Mouse (Mus musculus) heart, postnatal 14 days (tissue): ENCODE results near the gene Dmrt3. TPM values are rescaled to one million over a fixed set of nuclear protein-coding genes. Genes with fewer than 3 reads are reported as not detected.

ENCODE experiments used
- DNase-seq, 2 experiments: peaks; one replicate each; pipeline ENCODE4 v3.0.0; 2021 to 2022
- intact Hi-C: fragments of 180-260 bp; cut with DNase I; formaldehyde crosslinking; loops from one replicate; pipeline ENCODE4 v1.15.1; 2025
- long read RNA-seq, 2 experiments: library from polyadenylated mRNA; stranded (forward); transcript quantifications; one replicate each; pipeline ENCODE4 v2.0.0; 2021
- total RNA-seq, 2 experiments: library from RNA; stranded (reverse); gene quantifications; 2 replicates each; pipeline ENCODE4 v1.2.3; 2021

Dmrt3 gene
- total RNA-seq = not detected
- long read RNA-seq, experiment 1 = 0 reads
- long read RNA-seq, experiment 2 = 0 reads

DNA sequence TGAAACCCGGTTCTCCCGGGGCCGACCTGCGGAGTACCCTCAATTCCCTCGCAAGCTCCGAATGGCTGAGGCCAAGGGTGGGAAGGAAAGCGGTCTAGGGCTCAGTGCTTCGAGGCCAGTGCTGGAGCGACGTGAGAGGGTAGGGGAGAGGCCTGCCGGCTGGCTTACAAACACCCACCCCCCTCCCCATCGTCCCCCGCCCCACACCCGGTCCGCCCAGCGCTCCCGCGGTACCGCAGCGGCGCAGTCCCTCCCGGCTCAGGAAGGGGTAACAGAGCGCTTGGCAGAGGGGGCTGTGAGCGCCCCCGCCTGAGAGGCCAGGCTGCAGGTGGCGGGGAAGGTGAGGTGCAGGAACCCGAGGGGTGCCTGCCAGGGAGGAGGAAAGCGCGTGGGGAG is at the start of gene Dmrt3:
Gene Dmrt3, plus strand, starts transcription at position 287 of the 396 bp plus-strand sequence.
- no peak for DNase-seq
- intact Hi-C loops = no loop called here

GRCm38 (mm10) chr19:25564430-25564829 is 45.7 kb upstream of the Dmrt3 start:
- intact Hi-C loops = no loop called here
- no peak for DNase-seq

DNA sequence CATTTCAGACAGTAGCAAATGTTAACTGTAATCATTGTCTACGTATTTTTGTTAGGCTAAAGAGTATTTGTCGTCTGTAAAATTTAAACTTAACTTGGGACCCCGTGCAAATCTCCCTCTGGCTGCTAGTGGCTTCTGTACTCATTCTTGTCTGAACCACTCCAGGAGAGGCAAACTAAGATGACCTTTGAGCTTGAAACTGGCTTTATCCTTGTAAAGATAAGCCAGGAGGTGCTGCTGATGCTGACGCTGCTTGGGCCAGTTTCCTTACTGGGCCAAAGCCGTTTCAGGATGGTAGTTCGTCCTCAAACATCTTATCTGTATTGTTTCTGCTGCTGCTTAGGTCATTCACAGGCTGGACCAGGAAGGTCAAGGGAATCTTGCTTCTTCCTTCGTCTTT is 40.3 kb upstream of the Dmrt3 start:
- DNase-seq = no peak
- intact Hi-C loops = no loop called here

GRCm38 (mm10) chr19:25574431-25574830 is 35.7 kb upstream of the Dmrt3 start:
- DNase-seq = no peak
- intact Hi-C loops = no loop called here

GRCm38 (mm10) chr19:25574981-25575814 is 34.9 kb upstream of the Dmrt3 start:
- intact Hi-C loops = no loop called here
- DNase-seq = no peak

- intact Hi-C loops = no loop called here
- no peak for DNase-seq
Measured at GRCm38 (mm10) chr19:25578358-25578757, 31.7 kb upstream of the Dmrt3 start.

DNA sequence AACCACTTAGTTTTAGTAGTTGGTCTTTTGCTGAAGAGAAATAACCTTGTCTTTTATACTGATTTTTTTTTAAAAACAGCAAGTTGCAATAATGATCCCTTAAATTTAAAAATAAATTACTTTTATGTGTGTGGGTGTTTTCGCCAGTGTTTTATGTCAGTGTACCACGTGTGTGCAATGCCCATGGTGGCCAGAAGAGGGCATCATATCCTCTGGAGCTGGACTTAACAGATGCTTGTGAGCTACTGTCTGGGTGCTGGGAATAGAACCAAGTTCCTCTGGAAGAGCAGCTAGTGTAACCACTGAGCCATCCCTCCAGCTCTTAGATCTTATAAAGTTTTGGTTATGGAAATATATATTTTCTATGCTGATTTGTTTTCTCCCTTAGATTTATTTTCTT is 30.7 kb upstream of the Dmrt3 start:
- intact Hi-C loops = no loop called here
- DNase-seq = no peak

DNA sequence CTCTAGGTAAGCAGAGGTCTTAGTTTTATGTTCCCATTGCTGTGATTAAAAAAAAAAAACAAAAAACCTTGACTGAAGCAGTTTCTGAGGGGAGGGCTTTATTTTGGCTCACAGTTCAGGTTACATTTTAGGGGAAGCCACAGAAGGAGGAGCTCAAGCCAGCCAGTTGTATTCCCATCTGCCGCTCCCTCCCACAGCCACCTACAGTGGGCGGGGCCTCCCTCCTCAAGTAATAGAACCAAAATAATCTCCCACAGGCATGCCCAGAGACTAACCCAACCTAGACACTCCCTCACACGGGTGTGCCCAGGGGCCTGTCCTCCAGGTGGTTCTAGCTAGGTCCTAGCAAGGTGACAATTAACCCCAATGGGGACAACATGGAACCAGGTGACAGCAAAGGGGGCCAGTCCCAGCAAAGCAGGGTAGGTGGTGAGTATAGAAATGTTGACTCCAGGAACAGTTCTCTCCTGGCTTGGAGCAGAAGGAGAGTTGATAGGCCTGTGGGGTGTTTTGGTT is 12.3 kb upstream of the Dmrt3 start:
- intact Hi-C loops = no loop called here

DNA sequence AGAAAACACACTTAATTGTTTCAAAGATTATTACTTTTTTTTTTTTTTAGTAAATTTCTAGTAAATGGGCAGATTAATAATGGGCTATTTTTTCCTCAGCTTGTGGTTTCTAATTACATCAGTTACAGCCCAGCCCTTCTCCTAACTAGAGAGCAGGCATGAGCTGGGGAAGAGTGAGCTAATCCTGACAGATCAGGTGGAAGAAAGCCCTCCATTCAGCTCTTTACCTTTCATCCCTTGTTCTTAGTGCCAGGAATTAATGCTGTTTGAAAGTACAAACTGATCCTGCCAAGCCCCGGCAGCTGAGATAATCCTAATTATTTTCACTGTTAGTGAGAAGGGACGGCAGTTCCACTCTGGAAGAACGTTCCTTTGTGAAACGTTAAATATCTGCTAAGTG is 11.5 kb upstream of the Dmrt3 start:
- no peak for DNase-seq
- intact Hi-C loops = no loop called here

More for the DNA sequence above, 12.3 kb upstream of the Dmrt3 start:
- no peak for DNase-seq

- no peak for DNase-seq
- intact Hi-C loops = no loop called here
Measured at GRCm38 (mm10) chr19:25601966-25602365, 8.1 kb upstream of the Dmrt3 start.

DNA sequence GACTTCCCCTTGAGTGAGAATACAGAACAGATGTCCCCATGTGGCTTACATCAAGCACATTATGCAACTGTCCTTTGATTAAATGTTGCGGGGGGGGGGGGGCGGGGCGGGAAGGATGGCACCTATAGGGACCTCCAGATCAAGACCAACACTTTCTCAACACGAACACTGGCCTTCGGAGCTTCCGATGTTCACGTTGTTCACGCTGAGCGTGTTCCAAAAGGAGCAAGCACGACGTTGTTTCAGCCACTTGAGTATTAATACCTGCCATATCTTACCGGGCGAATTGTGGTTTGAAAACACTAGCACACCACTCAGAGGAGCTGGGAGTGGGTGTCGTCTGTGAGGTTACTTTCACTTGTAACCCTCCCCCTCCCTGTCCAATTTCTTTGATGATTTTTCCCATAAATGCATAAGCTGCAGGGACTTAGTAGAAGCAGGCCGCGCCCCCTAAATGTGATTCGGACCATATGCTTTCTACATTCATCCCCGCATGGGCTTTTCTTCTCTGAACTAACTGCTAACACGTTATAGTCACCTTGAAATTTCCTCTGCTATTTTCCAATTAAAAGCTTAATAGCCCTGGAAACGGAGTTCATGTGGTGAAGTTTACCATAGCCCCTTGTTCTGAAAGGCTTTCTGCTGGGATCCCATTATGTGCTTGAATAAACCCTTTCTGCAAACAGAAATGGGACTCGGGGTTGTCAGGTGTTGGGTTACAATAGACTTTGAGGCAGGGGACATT is 2.5 kb upstream of the Dmrt3 start:
- intact Hi-C loops = loop anchor here (5.0 kb wide), 1 partner anchor 65 kb away; the partner anchor contains the start of gene Dmrt2
- no peak for DNase-seq

DNA sequence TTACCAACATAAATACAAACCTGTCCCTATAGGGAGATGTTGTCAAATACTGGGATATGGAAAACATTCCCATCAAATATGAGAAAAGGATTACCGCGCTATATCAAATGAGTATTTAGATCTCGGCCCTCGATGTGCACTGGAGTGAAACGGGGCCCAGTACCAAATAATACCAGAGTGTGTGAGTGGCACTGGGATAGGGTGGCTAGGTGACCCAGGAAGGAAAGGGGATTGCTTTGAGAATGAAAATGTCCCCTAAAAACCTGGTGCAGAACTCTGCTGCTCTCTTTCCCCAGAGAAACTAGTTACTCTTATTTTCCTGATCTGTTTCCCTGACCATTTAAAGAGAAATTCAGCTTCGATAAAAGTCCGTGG is 1.9 kb upstream of the Dmrt3 start:
- no peak for DNase-seq
- intact Hi-C loops = loop anchor here (5.0 kb wide), 1 partner anchor 64 kb away; the partner anchor contains the start of gene Dmrt2

DNA sequence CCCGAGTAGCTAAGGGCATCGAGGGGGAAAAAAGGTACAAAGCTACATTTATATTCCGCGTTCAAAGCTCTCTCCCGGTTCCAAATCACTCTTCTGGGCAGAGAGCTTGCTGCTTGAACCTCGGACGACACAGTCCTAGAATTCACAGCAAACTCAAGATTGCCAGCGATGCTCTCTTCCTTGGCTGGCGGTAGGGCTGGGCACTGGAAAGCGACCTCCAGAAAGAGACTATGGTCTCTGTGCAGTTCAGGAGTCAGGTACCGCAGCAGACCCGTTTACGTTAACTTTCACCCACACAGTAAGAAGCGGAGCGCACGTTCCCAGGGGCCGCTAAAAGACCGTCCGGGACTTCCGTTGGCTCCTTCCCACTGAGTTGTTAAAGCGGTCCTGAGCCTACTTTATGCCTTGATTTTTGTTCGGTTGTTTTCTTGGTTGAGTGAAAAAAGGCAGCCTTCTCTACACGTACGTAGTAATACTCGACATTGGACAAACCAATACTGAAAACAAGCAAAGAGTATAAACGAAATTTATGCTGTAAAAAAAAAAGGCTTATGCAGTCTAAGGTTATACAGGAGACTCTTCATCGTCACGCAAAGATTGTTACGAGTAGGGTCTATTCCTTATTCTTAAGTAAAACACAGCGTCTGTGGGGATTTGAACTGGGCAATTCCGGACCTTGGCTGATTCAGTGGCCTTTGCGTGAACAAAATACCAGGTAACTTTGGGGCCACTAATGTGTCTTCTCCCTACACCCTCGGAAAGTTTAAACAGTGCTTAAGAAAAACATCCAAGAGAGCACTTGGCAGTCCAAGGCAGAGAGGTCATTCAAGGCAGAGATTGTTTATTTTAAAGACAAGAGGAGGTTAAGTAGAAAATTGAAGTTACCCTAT is 895 bp upstream of the Dmrt3 start:
- no peak for DNase-seq
- intact Hi-C loops = loop anchor here (5.0 kb wide), 1 partner anchor 63 kb away; the partner anchor contains the start of gene Dmrt2

GRCm38 (mm10) chr19:25610411-25611111 is 460 bp downstream of the Dmrt3 start:
- intact Hi-C loops = no loop called here
- DNase-seq = peak in 1 of 2 experiments; percentile 21

DNA sequence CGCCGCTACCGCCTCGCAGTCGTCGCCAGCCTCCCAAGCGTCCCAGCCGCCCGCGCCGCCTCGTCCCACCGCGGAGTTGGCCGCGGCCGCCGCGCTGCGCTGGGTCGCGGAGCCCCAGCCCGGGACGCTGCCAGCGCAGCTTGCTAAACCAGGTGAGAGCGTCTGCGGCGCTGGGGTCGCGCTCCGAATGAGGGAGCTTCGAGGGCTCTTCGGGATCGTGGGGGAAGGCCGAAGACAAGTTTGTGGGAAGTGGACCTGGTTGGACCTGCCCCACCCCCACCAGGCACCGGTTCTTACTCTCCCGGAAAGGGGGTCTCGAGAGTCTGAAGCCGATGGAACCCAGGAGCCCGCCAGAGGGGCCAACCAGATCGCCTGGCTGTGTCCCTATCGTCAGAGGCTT is 1.0 kb downstream of the Dmrt3 start:
- DNase-seq = no peak
- intact Hi-C loops = no loop called here

DNA sequence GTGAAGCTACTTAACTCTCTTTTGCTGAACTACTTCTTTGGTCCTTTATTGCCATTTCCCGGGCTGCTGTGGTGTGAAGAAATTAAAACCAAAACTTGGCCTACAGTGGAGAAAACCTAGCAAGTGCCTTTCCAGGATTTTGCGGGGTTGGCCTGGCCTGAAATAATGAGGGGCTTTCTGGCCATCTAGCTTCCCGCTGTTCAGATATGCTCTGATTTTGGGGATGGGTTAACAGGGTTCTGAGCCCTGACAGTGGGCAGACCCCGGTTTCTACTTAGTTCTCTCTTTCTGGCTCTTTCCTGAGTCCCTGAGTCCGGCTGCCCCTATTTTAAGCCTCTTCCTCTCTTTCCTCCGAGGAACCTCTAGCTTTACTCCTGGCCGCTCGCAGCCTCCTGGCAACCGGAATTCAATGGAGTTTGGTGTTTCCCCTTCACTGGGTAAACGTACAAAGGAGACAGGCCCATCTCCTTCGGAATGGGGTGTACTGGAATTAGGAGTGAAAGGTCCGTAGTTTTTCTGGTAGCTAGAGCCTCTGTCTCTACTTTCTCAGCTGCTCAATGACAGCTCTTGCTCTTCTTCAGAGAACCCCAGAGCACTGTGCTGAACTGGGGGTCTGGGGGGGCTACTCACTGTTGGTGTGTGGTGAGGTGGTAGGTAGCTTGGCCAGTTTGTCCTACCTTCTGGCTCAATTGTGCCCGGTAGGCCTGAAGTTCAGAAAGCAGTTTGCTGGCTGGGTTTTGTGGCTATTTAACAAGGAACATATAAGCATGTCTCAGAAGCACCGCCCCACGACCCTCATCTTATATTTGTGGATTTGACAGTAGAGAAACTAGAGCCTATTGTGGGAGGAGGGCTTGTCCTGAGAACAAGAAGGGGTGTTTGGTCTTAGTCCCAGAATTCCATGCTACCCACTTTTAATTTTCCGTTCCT is 2.0 kb downstream of the Dmrt3 start:
- DNase-seq = no peak
- intact Hi-C loops = no loop called here

- intact Hi-C loops = no loop called here
- no peak for DNase-seq
Measured at GRCm38 (mm10) chr19:25612806-25613295, 2.8 kb downstream of the Dmrt3 start.

GRCm38 (mm10) chr19:25613476-25614300 is 3.6 kb downstream of the Dmrt3 start:
- intact Hi-C loops = no loop called here
- DNase-seq = no peak
